Comparison of ENCODE assay signal across 7 mouse cellular contexts in genomic region chr5:77122254-77123192, GRCm38 (mm10). TPM values are rescaled to one million over a fixed set of nuclear protein-coding genes. Genes with fewer than 3 reads are reported as not detected.
DNase-seq lines count a peak whose midpoint lies in the region; ATAC-seq lines count a peak whose summit lies in the region.

No protein-coding gene starts in this region.

- H3K9ac ChIP-seq in neural tube, embryonic 11.5 days (ENCODE audit: low read length) = no peak overlapping the region
- H3K9ac ChIP-seq in neural tube, embryonic 13.5 days = no peak overlapping the region

- WGBS in neural tube, embryonic 11.5 days = 5% methylated on average over 20 of the region's 20 CpGs
- 4% methylated on average over 20 of the region's 20 CpGs for WGBS in neural tube, embryonic 13.5 days

- H3K36me3 ChIP-seq in neural tube, embryonic 11.5 days (ENCODE audit: control insufficient read depth, insufficient read depth, low read length) = no peaks in the 10 kb centered on the region
- no peaks in the 10 kb centered on the region for H3K36me3 ChIP-seq in neural tube, embryonic 13.5 days

- peak overlapping the region; percentile 10 for H3K4me2 ChIP-seq in neural tube, embryonic 11.5 days (ENCODE audit: low read depth)
- peak overlapping the region; percentile 16 for H3K4me2 ChIP-seq in neural tube, embryonic 13.5 days

- peak; percentile 90 for ATAC-seq in neural tube, embryonic 11.5 days (ENCODE audit: insufficient read depth, low FRiP score, low TSS enrichment)
- peak; percentile 73 for ATAC-seq in frontal cortex, adult (ENCODE audit: low TSS enrichment)
- peak; percentile 90 for ATAC-seq in neural tube, embryonic 13.5 days (ENCODE audit: low read depth)
- ATAC-seq in erythroid progenitor cell, adult 5-6 weeks (replicated peaks; ENCODE audit: low FRiP score, poor library complexity, severe bottlenecking) = no peak

- peak overlapping the region; percentile 76 for H3K27ac ChIP-seq in neural tube, embryonic 11.5 days (ENCODE audit: low read depth, low read length)
- H3K27ac ChIP-seq in neural tube, embryonic 13.5 days (replicated peaks) = peak overlapping the region; percentile 79

- no peak overlapping the region for H3K4me3 ChIP-seq in neural tube, embryonic 11.5 days (ENCODE audit: low read depth, low read length)
- no peak overlapping the region for H3K4me3 ChIP-seq in neural tube, embryonic 13.5 days

- peaks cover 8% of the 10 kb centered on the region; the same call in 1 of the 2 replicates for H3K4me1 ChIP-seq in neural tube, embryonic 11.5 days (ENCODE audit: control insufficient read depth, insufficient read depth, low read length)
- H3K4me1 ChIP-seq in neural tube, embryonic 13.5 days (replicated peaks) = peaks cover 37% of the 10 kb centered on the region

- peak; percentile 55 for DNase-seq in neural tube, embryonic 11.5 days (ENCODE audit: low spot score)
- no peak for DNase-seq in neural tube, embryonic 10.5 days (ENCODE audit: extremely low spot score, low spot score)
- peak; percentile 35 to 47 for DNase-seq in left cerebral cortex, adult 9 months (ENCODE audit: low spot score in 2 of 2)
- DNase-seq in thymus, postnatal 0 days (ENCODE audit: low spot score) = no peak

- no peaks in the 10 kb centered on the region for H3K27me3 ChIP-seq in neural tube, embryonic 11.5 days (ENCODE audit: control insufficient read depth, insufficient read depth, low read length)
- no peaks in the 10 kb centered on the region for H3K27me3 ChIP-seq in neural tube, embryonic 13.5 days

- no peaks in the 10 kb centered on the region for H3K9me3 ChIP-seq in neural tube, embryonic 11.5 days (ENCODE audit: control insufficient read depth, low read length)
- no peaks in the 10 kb centered on the region for H3K9me3 ChIP-seq in neural tube, embryonic 13.5 days

RNA-seq across cellular contexts. Expression of gene Hopx, which starts 7.6 kb away (rescaled TPM):
- 1.2 and 1.6 TPM in 2 replicates for polyA plus RNA-seq in neural tube, embryonic 11.5 days (2014; fragmentation: Nextera tagmentation; extraction: Ambion mirVana)
- 8.8 and 9.2 TPM in 2 replicates for polyA plus RNA-seq in neural tube, embryonic 13.5 days (2015; fragmentation: Nextera tagmentation; extraction: Ambion mirVana)
- total RNA-seq in erythroid progenitor cell, adult 5-6 weeks (2015; ENCODE audit: low replicate concordance) = 2.1 and 4.3 TPM in 2 replicates
- 2.4 TPM in 1 of 2 replicates, not detected in the other for total RNA-seq in erythroid progenitor cell, adult 5-6 weeks (2017; ENCODE audit: low replicate concordance)
- 0.59 and 0.77 TPM in 2 replicates for polyA plus RNA-seq in thymus, postnatal 0 days (2015; fragmentation: Nextera tagmentation; extraction: Ambion mirVana)

Comparison
In these comparisons a context has a peak if more than half of its experiments do, and no peak if none do; other contexts are left out.
1. DNase-seq: peak in neural tube, embryonic 11.5 days (single experiment) and left cerebral cortex, adult 9 months (2 of 2); none in neural tube, embryonic 10.5 days (single experiment) and thymus, postnatal 0 days (single experiment).